26 mouse cellular contexts compared by ENCODE assay signal in genomic region chr2:94378678-94379077, GRCm38 (mm10). TPM values are rescaled to one million over a fixed set of nuclear protein-coding genes. Genes with fewer than 3 reads are reported as not detected.
DNase-seq lines count a peak whose midpoint lies in the region; ATAC-seq and TF ChIP-seq lines count a peak whose summit lies in the region.
"Had no signal": no experiment of that assay in that cellular context is flagged by ENCODE, and none has a peak within 500 bp of the region (broad histone marks: within the 10 kb centered on the region; RNA-seq: fewer than 3 reads in every experiment).

No protein-coding gene starts in this region.

- DNase-seq in heart, postnatal 0 days (ENCODE audit: low spot score), result no peak
- DNase-seq in heart, postnatal 25 days (ENCODE audit: low spot score), result no peak
- DNase-seq in liver, adult 2 months (ENCODE audit: extremely low read depth, low read depth, low spot score), result no peak
- no peak for DNase-seq in liver, embryonic 11.5 days (ENCODE audit: low spot score)
- peak; percentile 10 for DNase-seq in neural tube, embryonic 11.5 days (ENCODE audit: low spot score)
- DNase-seq in stomach, postnatal 0 days (ENCODE audit: low spot score), result no peak
- no peak for DNase-seq in urinary bladder, postnatal 25 days (ENCODE audit: low spot score)
- DNase-seq: adrenal gland, postnatal 14 days; cerebellum, adult 11-12 months; cerebellum, adult 9-11 months; gastrocnemius, postnatal 10 days; heart, postnatal 4 days; kidney, adult 2 months; layer of hippocampus, adult 9-11 months; right cerebral cortex, postnatal 4 days; thymus, postnatal 4 days had no signal

- TF ChIP-seq EP300 in heart, postnatal 0 days (IDR thresholded peaks at IDR 0.05; ENCODE audit: low read depth), result no peak
- no peak for TF ChIP-seq EP300 in stomach, postnatal 0 days (optimal IDR thresholded peaks at IDR 0.05)

- peaks cover 71% of the 10 kb centered on the region for H3K36me3 ChIP-seq in heart, postnatal 0 days (replicated peaks; ENCODE audit: control insufficient read depth, insufficient read depth, low read length)
- peaks cover 35% of the 10 kb centered on the region for H3K36me3 ChIP-seq in liver, adult 2 months (ENCODE audit: control insufficient read depth, insufficient read depth, low read length)
- peaks cover 11% of the 10 kb centered on the region; the same call in 1 of the 2 replicates for H3K36me3 ChIP-seq in liver, embryonic 11.5 days (ENCODE audit: control insufficient read depth, insufficient read depth, low read length)
- peaks cover 2% of the 10 kb centered on the region; the same call in 1 of the 2 replicates for H3K36me3 ChIP-seq in neural tube, embryonic 11.5 days (ENCODE audit: control insufficient read depth, insufficient read depth, low read length)
- peaks cover 56% of the 10 kb centered on the region for H3K36me3 ChIP-seq in neural tube, embryonic 15.5 days
- H3K36me3 ChIP-seq in stomach, postnatal 0 days (ENCODE audit: control insufficient read depth, insufficient read depth, low read length), result peaks cover 18% of the 10 kb centered on the region

- WGBS in heart, postnatal 0 days, result 82% methylated on average over 11 of the region's 11 CpGs
- 91% methylated on average over 11 of the region's 11 CpGs for whole genome bisulfite sequencing in liver, adult 2 months
- 89% methylated on average over 11 of the region's 11 CpGs for WGBS in liver, embryonic 11.5 days
- WGBS in neural tube, embryonic 11.5 days, result 85% methylated on average over 11 of the region's 11 CpGs
- 86% methylated on average over 11 of the region's 11 CpGs for WGBS in neural tube, embryonic 15.5 days
- 85% methylated on average over 11 of the region's 11 CpGs for WGBS in stomach, postnatal 0 days

- TF ChIP-seq CTCF in heart, postnatal 0 days (IDR thresholded peaks at IDR 0.05; ENCODE audit: low read depth), result peak; percentile 17; the same call in 1 of the 2 replicates
- peak; percentile 21; the same call in 1 of the 2 replicates for TF ChIP-seq CTCF in liver, adult 2 months (IDR thresholded peaks at IDR 0.05; ENCODE audit: low read depth, low read length)
- TF ChIP-seq CTCF in stomach, postnatal 0 days (IDR thresholded peaks at IDR 0.05; ENCODE audit: low read depth), result peak; percentile 42

- H3K79me2 ChIP-seq in liver, adult 2 months (ENCODE audit: control insufficient read depth, insufficient read depth, low read length), result no peaks in the 10 kb centered on the region

- no peak for ATAC-seq in heart, postnatal 0 days (ENCODE audit: insufficient read depth, low read depth)
- ATAC-seq in liver, embryonic 11.5 days (replicated peaks; ENCODE audit: low FRiP score), result no peak
- no peak for ATAC-seq in neural tube, embryonic 11.5 days (ENCODE audit: insufficient read depth, low FRiP score, low TSS enrichment)
- no peak for ATAC-seq in neural tube, embryonic 15.5 days (ENCODE audit: low FRiP score)
- ATAC-seq in stomach, postnatal 0 days (ENCODE audit: low FRiP score, low TSS enrichment), result no peak
- ATAC-seq: CD4-positive, CD25-positive, alpha-beta regulatory T cell, adult 4 months; inflammation-experienced regulatory T-cells, adult 6 months; midbrain, embryonic 13.5 days had no signal

- H3K27ac ChIP-seq in heart, postnatal 0 days (ENCODE audit: low read depth), result no peak overlapping the region
- H3K27ac ChIP-seq in liver, adult 2 months (replicated peaks; ENCODE audit: insufficient read depth, low read depth, low read length), result no peak overlapping the region
- H3K27ac ChIP-seq in liver, embryonic 11.5 days (ENCODE audit: low read depth, low read length), result no peak overlapping the region
- no peak overlapping the region for H3K27ac ChIP-seq in neural tube, embryonic 11.5 days (ENCODE audit: low read depth, low read length)
- no peak overlapping the region for H3K27ac ChIP-seq in neural tube, embryonic 15.5 days (replicated peaks)
- no peak overlapping the region for H3K27ac ChIP-seq in stomach, postnatal 0 days (replicated peaks)
- H3K27ac ChIP-seq: heart, embryonic 10.5 days; heart, embryonic 15.5 days; hindbrain, embryonic 14.5 days; limb, embryonic 13.5 days; macrophage; midbrain, embryonic 13.5 days had no signal

- H3K4me3 ChIP-seq in heart, postnatal 0 days (ENCODE audit: low read depth, low read length), result no peak overlapping the region
- H3K4me3 ChIP-seq in liver, adult 2 months (ENCODE audit: insufficient read depth, low read depth, low read length), result no peak overlapping the region
- H3K4me3 ChIP-seq in liver, embryonic 11.5 days (ENCODE audit: low read depth, low read length), result no peak overlapping the region
- H3K4me3 ChIP-seq in neural tube, embryonic 11.5 days (ENCODE audit: low read depth, low read length), result no peak overlapping the region
- H3K4me3 ChIP-seq in neural tube, embryonic 15.5 days (replicated peaks), result no peak overlapping the region
- H3K4me3 ChIP-seq in stomach, postnatal 0 days (ENCODE audit: low read depth, low read length), result no peak overlapping the region
- H3K4me3 ChIP-seq: erythroblast, embryonic 14.5 days; heart, embryonic 10.5 days; heart, embryonic 15.5 days; limb, embryonic 13.5 days; midbrain, embryonic 13.5 days had no signal

- H3K4me2 ChIP-seq in heart, postnatal 0 days (ENCODE audit: low read depth, low read length), result no peak overlapping the region
- no peak overlapping the region for H3K4me2 ChIP-seq in liver, embryonic 11.5 days
- H3K4me2 ChIP-seq in neural tube, embryonic 11.5 days (ENCODE audit: low read depth), result no peak overlapping the region
- H3K4me2 ChIP-seq in neural tube, embryonic 15.5 days, result no peak overlapping the region
- no peak overlapping the region for H3K4me2 ChIP-seq in stomach, postnatal 0 days (replicated peaks; ENCODE audit: low read depth)
- H3K4me2 ChIP-seq: heart, embryonic 15.5 days; hindbrain, embryonic 14.5 days; limb, embryonic 13.5 days; midbrain, embryonic 13.5 days had no signal

- no peaks in the 10 kb centered on the region for H3K27me3 ChIP-seq in heart, postnatal 0 days (ENCODE audit: control insufficient read depth, insufficient read depth, low read length)
- no peaks in the 10 kb centered on the region for H3K27me3 ChIP-seq in liver, adult 2 months (ENCODE audit: control insufficient read depth, insufficient read depth, low read length)
- no peaks in the 10 kb centered on the region for H3K27me3 ChIP-seq in liver, embryonic 11.5 days (replicated peaks; ENCODE audit: control insufficient read depth, insufficient read depth, low read length)
- H3K27me3 ChIP-seq in neural tube, embryonic 11.5 days (ENCODE audit: control insufficient read depth, insufficient read depth, low read length), result no peaks in the 10 kb centered on the region
- no peaks in the 10 kb centered on the region for H3K27me3 ChIP-seq in neural tube, embryonic 15.5 days (replicated peaks)
- H3K27me3 ChIP-seq in stomach, postnatal 0 days (ENCODE audit: control insufficient read depth, insufficient read depth, low read length), result no peaks in the 10 kb centered on the region
- H3K27me3 ChIP-seq: heart, embryonic 15.5 days; limb, embryonic 13.5 days; midbrain, embryonic 13.5 days had no signal

- H3K4me1 ChIP-seq in heart, postnatal 0 days (ENCODE audit: control insufficient read depth, insufficient read depth), result no peaks in the 10 kb centered on the region
- no peaks in the 10 kb centered on the region for H3K4me1 ChIP-seq in liver, adult 2 months (ENCODE audit: control insufficient read depth, insufficient read depth, low read length)
- no peaks in the 10 kb centered on the region for H3K4me1 ChIP-seq in liver, embryonic 11.5 days (replicated peaks; ENCODE audit: control insufficient read depth, insufficient read depth, low read length)
- H3K4me1 ChIP-seq in neural tube, embryonic 11.5 days (ENCODE audit: control insufficient read depth, insufficient read depth, low read length), result no peaks in the 10 kb centered on the region
- H3K4me1 ChIP-seq in neural tube, embryonic 15.5 days, result no peaks in the 10 kb centered on the region
- H3K4me1 ChIP-seq in stomach, postnatal 0 days (replicated peaks; ENCODE audit: control insufficient read depth, insufficient read depth), result no peaks in the 10 kb centered on the region
- H3K4me1 ChIP-seq: heart, embryonic 10.5 days; heart, embryonic 15.5 days; limb, embryonic 13.5 days; midbrain, embryonic 13.5 days had no signal

- no peak for TF ChIP-seq POLR2A in liver, adult 2 months (IDR thresholded peaks at IDR 0.05; ENCODE audit: extremely low read depth, insufficient read depth, low read length)

- H3K9me3 ChIP-seq in heart, postnatal 0 days (replicated peaks; ENCODE audit: control insufficient read depth, low read length), result no peaks in the 10 kb centered on the region
- no peaks in the 10 kb centered on the region for H3K9me3 ChIP-seq in liver, embryonic 11.5 days (ENCODE audit: control insufficient read depth, low read length)
- H3K9me3 ChIP-seq in neural tube, embryonic 11.5 days (ENCODE audit: control insufficient read depth, low read length), result no peaks in the 10 kb centered on the region
- no peaks in the 10 kb centered on the region for H3K9me3 ChIP-seq in neural tube, embryonic 15.5 days (replicated peaks)
- H3K9me3 ChIP-seq in stomach, postnatal 0 days (ENCODE audit: control insufficient read depth, low read length), result no peaks in the 10 kb centered on the region
- H3K9me3 ChIP-seq: heart, embryonic 10.5 days; heart, embryonic 15.5 days; limb, embryonic 13.5 days; midbrain, embryonic 13.5 days had no signal

- no peak overlapping the region for H3K9ac ChIP-seq in heart, postnatal 0 days (replicated peaks; ENCODE audit: low read depth, low read length)
- no peak overlapping the region for H3K9ac ChIP-seq in liver, adult 2 months (ENCODE audit: low read depth, low read length)
- H3K9ac ChIP-seq in liver, embryonic 11.5 days (ENCODE audit: low read depth, low read length), result no peak overlapping the region
- H3K9ac ChIP-seq in neural tube, embryonic 11.5 days (ENCODE audit: low read length), result no peak overlapping the region
- H3K9ac ChIP-seq in neural tube, embryonic 15.5 days (replicated peaks), result no peak overlapping the region
- no peak overlapping the region for H3K9ac ChIP-seq in stomach, postnatal 0 days (ENCODE audit: low read length)
- H3K9ac ChIP-seq: heart, embryonic 15.5 days; hindbrain, embryonic 14.5 days; limb, embryonic 13.5 days; midbrain, embryonic 13.5 days had no signal

- intact Hi-C loops in heart, postnatal 25 days (cut with DNase I), result no loop called here

RNA-seq across cellular contexts. Expression of gene Ttc17, which starts 27.8 kb away (rescaled TPM):
- 13.7 and 76.8 TPM in 2 replicates for total RNA-seq in heart, postnatal 0 days (2014; rRNA removed; ENCODE audit: low replicate concordance)
- polyA plus RNA-seq in heart, postnatal 0 days (2015; fragmentation: Nextera tagmentation; extraction: Ambion mirVana), result 12.0 and 12.3 TPM in 2 replicates
- 10 to 100 TPM; 29.0 to 35.1 TPM for total RNA-seq in heart, postnatal 25 days (2021)
- total RNA-seq in liver, adult 2 months (2014; rRNA removed), result 16.9 and 17.0 TPM in 2 replicates
- polyA plus RNA-seq in liver, adult 2 months (2012; rRNA removed), result 10.5 and 12.1 TPM in 2 replicates
- 9.4 and 10.8 TPM in 2 replicates for polyA plus RNA-seq in liver, embryonic 11.5 days (2014; fragmentation: Nextera tagmentation; extraction: Ambion mirVana)
- 13.7 and 14.5 TPM in 2 replicates for polyA plus RNA-seq in neural tube, embryonic 11.5 days (2014; fragmentation: Nextera tagmentation; extraction: Ambion mirVana)
- 23.8 and 24.6 TPM in 2 replicates for polyA plus RNA-seq in neural tube, embryonic 15.5 days (2015; fragmentation: Nextera tagmentation; extraction: Ambion mirVana)
- 11.2 and 11.8 TPM in 2 replicates for polyA plus RNA-seq in stomach, postnatal 0 days (2015; fragmentation: Nextera tagmentation; extraction: Ambion mirVana)

RNA-seq across cellular contexts. Expression of gene Api5, which starts 59.3 kb away (rescaled TPM):
- 43.4 and 57.8 TPM in 2 replicates for total RNA-seq in heart, postnatal 0 days (2014; rRNA removed; ENCODE audit: low replicate concordance)
- polyA plus RNA-seq in heart, postnatal 0 days (2015; fragmentation: Nextera tagmentation; extraction: Ambion mirVana), result 47.8 and 52.1 TPM in 2 replicates
- total RNA-seq in heart, postnatal 25 days (2021), result 10 to 100 TPM; 28.8 to 32.0 TPM
- total RNA-seq in liver, adult 2 months (2014; rRNA removed), result 36.6 and 39.0 TPM in 2 replicates
- polyA plus RNA-seq in liver, adult 2 months (2012; rRNA removed), result 12.5 and 12.6 TPM in 2 replicates
- polyA plus RNA-seq in liver, embryonic 11.5 days (2014; fragmentation: Nextera tagmentation; extraction: Ambion mirVana), result 173 and 204 TPM in 2 replicates
- 229 and 238 TPM in 2 replicates for polyA plus RNA-seq in neural tube, embryonic 11.5 days (2014; fragmentation: Nextera tagmentation; extraction: Ambion mirVana)
- polyA plus RNA-seq in neural tube, embryonic 15.5 days (2015; fragmentation: Nextera tagmentation; extraction: Ambion mirVana), result 89.5 and 104 TPM in 2 replicates
- polyA plus RNA-seq in stomach, postnatal 0 days (2015; fragmentation: Nextera tagmentation; extraction: Ambion mirVana), result 60.2 and 64.5 TPM in 2 replicates
